Mouse (Mus musculus) neural tube, embryonic 12.5 days (tissue): ENCODE results near the gene Slc35e3. TPM values are rescaled to one million over a fixed set of nuclear protein-coding genes. Genes with fewer than 3 reads are reported as not detected.
"Not testable (repeated sequence)": the region's sequence is repeated elsewhere in the genome, so short reads cannot be mapped to it uniquely, and the experiment has no call there.

Experiments used
- ATAC-seq: fragments of 200-750 bp; cut with Nextera tagmentation; 2 replicates; pipeline ENCODE4 v1.8.0; 2017; ENCODE audit warnings: low read depth, mild to moderate bottlenecking, moderate TSS enrichment, moderate library complexity; ENCODE audit not compliant: low FRiP score
- H3K27ac ChIP-seq: fragments of 300-500 bp; sonication (generic); 2 replicates; pipeline ENCODE4 v1.5.1; 2016
- H3K27me3 ChIP-seq: fragments of 300-500 bp; sonication (generic); replicated peaks from 2 replicates; pipeline ENCODE4 v1.6.1; 2016; ENCODE audit warnings: mild to moderate bottlenecking
- H3K36me3 ChIP-seq: fragments of 300-500 bp; sonication (generic); 2 replicates; pipeline ENCODE4 v1.6.1; 2016; ENCODE audit warnings: mild to moderate bottlenecking
- H3K4me1 ChIP-seq: fragments of 300-500 bp; sonication (generic); 2 replicates; pipeline ENCODE4 v1.6.1; 2016
- H3K4me2 ChIP-seq: fragments of 300-500 bp; sonication (generic); replicated peaks from 2 replicates; pipeline ENCODE4 v1.6.1; 2016; ENCODE audit warnings: mild to moderate bottlenecking
- H3K4me3 ChIP-seq: fragments of 300-500 bp; sonication (generic); 2 replicates; pipeline ENCODE4 v1.5.1; 2016
- H3K9ac ChIP-seq: fragments of 300-500 bp; sonication (generic); 2 replicates; pipeline ENCODE4 v1.6.1; 2016; ENCODE audit warnings: mild to moderate bottlenecking
- H3K9me3 ChIP-seq: fragments of 300-500 bp; sonication (generic); 2 replicates; pipeline ENCODE4 v1.6.1; 2016; ENCODE audit warnings: mild to moderate bottlenecking
- WGBS: fragments of 180-500 bp; shearing (Covaris S2); methylation state at CpG from one replicate; pipeline ENCODE4 v1.1.7; 2016; 5-methylcytosine and 5-hydroxymethylcytosine counted together
- polyA plus RNA-seq: library from polyadenylated mRNA; unstranded; fragments of >200 nt; fragmentation: Nextera tagmentation; extraction: Ambion mirVana; gene quantifications from 2 replicates; pipeline ENCODE4 v1.2.1, GENCODE M21; 2016

Slc35e3 gene
- polyA plus RNA-seq, 1 experiment from 2014 or later: 36.6 TPM

- Histone ChIP-seq H3K9ac (no peak overlapping the region), H3K4me3 (no peak overlapping the region), H3K36me3 (peaks cover 55% of the 10 kb centered on the region), H3K27ac (no peak overlapping the region), H3K4me1 (peaks cover 13% of the 10 kb centered on the region), H3K27me3 (no peaks in the 10 kb centered on the region), H3K9me3 (no peaks in the 10 kb centered on the region), H3K4me2 (no peak overlapping the region)
- no peak for ATAC-seq
- WGBS: 95% methylated on average over 6 of the region's 6 CpGs
These were observed 6.6 kb downstream of the Slc35e3 start for GRCm38 (mm10) chr10:117739648-117739948.

GRCm38 (mm10) chr10:117738928-117739647 is 7.1 kb downstream of the Slc35e3 start:
- 95% methylated on average over 15 of the region's 15 CpGs for WGBS
- no peak for ATAC-seq
- no peak overlapping the region for H3K27ac ChIP-seq
- H3K4me1 ChIP-seq: peaks cover 8% of the 10 kb centered on the region
- no peaks in the 10 kb centered on the region for H3K27me3 ChIP-seq
- H3K9ac ChIP-seq: no peak overlapping the region
- H3K36me3 ChIP-seq: peaks cover 55% of the 10 kb centered on the region
- H3K4me2 ChIP-seq: no peak overlapping the region
- no peaks in the 10 kb centered on the region for H3K9me3 ChIP-seq
- no peak overlapping the region for H3K4me3 ChIP-seq

GRCm38 (mm10) chr10:117738140-117738921 is 7.8 kb downstream of the Slc35e3 start:
- peaks cover 50% of the 10 kb centered on the region for H3K36me3 ChIP-seq
- H3K27me3 ChIP-seq: no peaks in the 10 kb centered on the region
- no peak overlapping the region for H3K9ac ChIP-seq
- H3K4me2 ChIP-seq: no peak overlapping the region
- H3K4me3 ChIP-seq: no peak overlapping the region
- H3K9me3 ChIP-seq: no peaks in the 10 kb centered on the region
- H3K4me1 ChIP-seq: peaks cover 2% of the 10 kb centered on the region; the same call in 1 of the 2 replicates
- ATAC-seq: no peak
- no peak overlapping the region for H3K27ac ChIP-seq
- 86% methylated on average over 13 of the region's 13 CpGs for WGBS

GRCm38 (mm10) chr10:117737498-117737897 is 8.7 kb downstream of the Slc35e3 start:
- H3K4me1 ChIP-seq: not testable (repeated sequence)

GRCm38 (mm10) chr10:117737075-117737474 is 9.1 kb downstream of the Slc35e3 start:
- Histone ChIP-seq H3K27ac (no peak overlapping the region), H3K9me3 (no peaks in the 10 kb centered on the region), H3K4me1 (no peaks in the 10 kb centered on the region), H3K4me2 (no peak overlapping the region), H3K36me3 (peaks cover 54% of the 10 kb centered on the region), H3K4me3 (no peak overlapping the region), H3K27me3 (no peaks in the 10 kb centered on the region), H3K9ac (no peak overlapping the region)
- 86% methylated on average over 4 of the region's 4 CpGs for WGBS
- no peak for ATAC-seq

More at GRCm38 (mm10) chr10:117737498-117737897, 8.7 kb downstream of the Slc35e3 start:
- H3K4me2 ChIP-seq, H3K9ac ChIP-seq, H3K4me3 ChIP-seq, H3K27me3 ChIP-seq, H3K9me3 ChIP-seq, ATAC-seq, H3K27ac ChIP-seq: not testable (repeated sequence)
- WGBS: 95% methylated on average over 8 of the region's 8 CpGs
- H3K36me3 ChIP-seq: peaks cover 54% of the 10 kb centered on the region

- H3K4me1 ChIP-seq: no peaks in the 10 kb centered on the region
- 92% methylated on average over 5 of the region's 5 CpGs for WGBS
- no peak overlapping the region for H3K4me3 ChIP-seq
- H3K9me3 ChIP-seq: no peaks in the 10 kb centered on the region
- ATAC-seq: no peak
- H3K27me3 ChIP-seq: no peaks in the 10 kb centered on the region
- H3K27ac ChIP-seq: no peak overlapping the region
- H3K36me3 ChIP-seq: peaks cover 51% of the 10 kb centered on the region
- no peak overlapping the region for H3K4me2 ChIP-seq
- no peak overlapping the region for H3K9ac ChIP-seq
These were observed 9.6 kb downstream of the Slc35e3 start for GRCm38 (mm10) chr10:117736573-117736972.

GRCm38 (mm10) chr10:117735396-117735795 is 10.8 kb downstream of the Slc35e3 start:
- WGBS: 94% methylated on average over 12 of the region's 12 CpGs
- ATAC-seq, H3K4me1 ChIP-seq, H3K4me3 ChIP-seq, H3K27me3 ChIP-seq, H3K27ac ChIP-seq, H3K9me3 ChIP-seq, H3K4me2 ChIP-seq, H3K9ac ChIP-seq: not testable (repeated sequence)
- H3K36me3 ChIP-seq: peaks cover 48% of the 10 kb centered on the region

GRCm38 (mm10) chr10:117734104-117734852 is 11.9 kb downstream of the Slc35e3 start:
- not testable (repeated sequence) for H3K27me3 ChIP-seq, H3K4me3 ChIP-seq, ATAC-seq, H3K9ac ChIP-seq, H3K4me2 ChIP-seq, H3K27ac ChIP-seq, H3K4me1 ChIP-seq, H3K9me3 ChIP-seq
- peaks cover 37% of the 10 kb centered on the region for H3K36me3 ChIP-seq
- WGBS: 86% methylated on average over 10 of the region's 10 CpGs

GRCm38 (mm10) chr10:117733626-117734025 is 12.5 kb downstream of the Slc35e3 start:
- WGBS: 96% methylated on average over 8 of the region's 8 CpGs
- H3K36me3 ChIP-seq: peaks cover 30% of the 10 kb centered on the region
- H3K9ac ChIP-seq, H3K9me3 ChIP-seq, H3K4me2 ChIP-seq, H3K4me1 ChIP-seq, H3K27me3 ChIP-seq, H3K4me3 ChIP-seq, H3K27ac ChIP-seq, ATAC-seq: not testable (repeated sequence)

- ATAC-seq: no peak
- no peaks in the 10 kb centered on the region for H3K9me3 ChIP-seq
These were observed 13.1 kb downstream of the Slc35e3 start for GRCm38 (mm10) chr10:117732962-117733592.

GRCm38 (mm10) chr10:117732184-117732583 is 14.0 kb downstream of the Slc35e3 start:
- no peak overlapping the region for H3K27ac ChIP-seq
- H3K4me2 ChIP-seq: no peak overlapping the region
- H3K9me3 ChIP-seq: no peaks in the 10 kb centered on the region
- peaks cover 17% of the 10 kb centered on the region for H3K36me3 ChIP-seq
- no peak overlapping the region for H3K4me3 ChIP-seq
- H3K9ac ChIP-seq: no peak overlapping the region
- no peak for ATAC-seq
- H3K27me3 ChIP-seq: no peaks in the 10 kb centered on the region
- H3K4me1 ChIP-seq: no peaks in the 10 kb centered on the region
- 94% methylated on average over 5 of the region's 5 CpGs for WGBS

More at GRCm38 (mm10) chr10:117732962-117733592, 13.1 kb downstream of the Slc35e3 start:
- WGBS: 87% methylated on average over 14 of the region's 14 CpGs
- Histone ChIP-seq H3K4me1 (no peaks in the 10 kb centered on the region), H3K27ac (no peak overlapping the region; the same call in 1 of the 2 replicates), H3K4me2 (no peak overlapping the region), H3K9ac (no peak overlapping the region), H3K4me3 (no peak overlapping the region), H3K27me3 (no peaks in the 10 kb centered on the region), H3K36me3 (peaks cover 25% of the 10 kb centered on the region)
